Mouse (Mus musculus): ENCODE measurements around the gene Rai1.

Gene Rai1

GRCm38 (mm10) chr11:60220291-60220804 is 115.5 kb downstream of the Rai1 start:
- DNase-seq (ENCODE audit: low spot score), result peak; percentile 66

GRCm38 (mm10) chr11:60221425-60221824 is 116.6 kb downstream of the Rai1 start:
- no peak for DNase-seq (ENCODE audit: low spot score)

- DNase-seq (ENCODE audit: low spot score), result no peak
Measured at GRCm38 (mm10) chr11:60222085-60222468, 117.3 kb downstream of the Rai1 start.

GRCm38 (mm10) chr11:60222469-60223236 is 117.8 kb downstream of the Rai1 start, which contains the start of gene Srebf1:
TSS of gene Srebf1 (minus strand) at chr11:60222581.
- DNase-seq (ENCODE audit: low spot score), result peak; percentile 44

- DNase-seq (ENCODE audit: low spot score), result no peak
Measured at GRCm38 (mm10) chr11:60224676-60225075, 119.9 kb downstream of the Rai1 start.

- no peak for DNase-seq (ENCODE audit: low spot score)
Measured at GRCm38 (mm10) chr11:60225874-60226273, 121.1 kb downstream of the Rai1 start.

GRCm38 (mm10) chr11:60228525-60228924 is 123.7 kb downstream of the Rai1 start:
- no peak for DNase-seq (ENCODE audit: low spot score)

GRCm38 (mm10) chr11:60229821-60230220 is 125.0 kb downstream of the Rai1 start:
- no peak for DNase-seq (ENCODE audit: low spot score)

GRCm38 (mm10) chr11:60230512-60230911 is 125.7 kb downstream of the Rai1 start:
- DNase-seq (ENCODE audit: low spot score), result no peak

GRCm38 (mm10) chr11:60231326-60231725 is 126.5 kb downstream of the Rai1 start:
- no peak for DNase-seq (ENCODE audit: low spot score)

- no peak for DNase-seq (ENCODE audit: low spot score)
Measured at GRCm38 (mm10) chr11:60231951-60232350, 127.1 kb downstream of the Rai1 start.

GRCm38 (mm10) chr11:60232441-60233058 is 127.7 kb downstream of the Rai1 start:
- no peak for DNase-seq (ENCODE audit: low spot score)

GRCm38 (mm10) chr11:60233235-60233634 is 128.4 kb downstream of the Rai1 start:
- DNase-seq (ENCODE audit: low spot score), result no peak

GRCm38 (mm10) chr11:60235351-60235750 is 130.5 kb downstream of the Rai1 start:
- no peak for DNase-seq (ENCODE audit: low spot score)

- DNase-seq (ENCODE audit: low spot score), result no peak
Measured at GRCm38 (mm10) chr11:60240509-60240908, 135.7 kb downstream of the Rai1 start.

GRCm38 (mm10) chr11:60244503-60245143 is 139.8 kb downstream of the Rai1 start:
- no peak for DNase-seq (ENCODE audit: low spot score)

- DNase-seq (ENCODE audit: low spot score), result no peak
Measured at GRCm38 (mm10) chr11:60246077-60246476, 141.3 kb downstream of the Rai1 start.

- DNase-seq (ENCODE audit: low spot score), result no peak
Measured at GRCm38 (mm10) chr11:60247753-60248550, 143.1 kb downstream of the Rai1 start.
